Mouse (Mus musculus): ENCODE data around the gene Krt87. TPM values are rescaled to one million over a fixed set of nuclear protein-coding genes. Genes with fewer than 3 reads are reported as not detected.

Gene Krt87
- polyA plus RNA-seq, 1 experiment from 2014 or later = not detected

DNA sequence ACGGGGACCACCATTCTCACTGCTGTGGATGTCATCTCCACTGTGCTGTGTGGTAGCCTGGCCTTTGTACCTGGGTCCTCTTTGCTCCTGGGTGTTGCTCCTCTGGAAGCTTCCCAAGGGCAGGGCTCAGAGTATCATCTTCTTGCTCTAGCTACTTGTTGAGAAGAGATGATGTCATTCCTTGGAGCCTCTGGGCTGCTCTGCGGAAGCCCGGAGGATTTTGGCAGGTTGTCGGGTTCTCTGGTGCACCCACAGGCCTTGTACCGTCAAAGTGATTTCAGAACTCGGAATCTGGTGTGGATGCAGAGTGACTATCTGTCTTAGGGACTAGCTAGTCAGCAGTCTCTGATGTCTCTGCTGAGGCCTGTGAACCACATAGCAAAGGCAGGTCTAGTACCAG, 53.5 kb downstream of the Krt87 start:
- no peak for ATAC-seq
- no peaks in the 10 kb centered on the region for H3K9me3 ChIP-seq (ENCODE audit: low read length)
- no peak overlapping the region for H3K4me2 ChIP-seq (ENCODE audit: low read depth, low read length)
- H3K27me3 ChIP-seq (ENCODE audit: insufficient read depth, low read length) = no peaks in the 10 kb centered on the region
- no peak for DNase-seq
- 0 out of 2 replicates have a peak, but pooled peaks cover 2% of the 10 kb centered on the region for H3K4me1 ChIP-seq (ENCODE audit: insufficient read depth)
- 84% methylated on average over 6 of the region's 6 CpGs for WGBS (ENCODE audit: insufficient replicate concordance)
- H3K9ac ChIP-seq (replicated peaks) = no peak overlapping the region
- no peaks in the 10 kb centered on the region for H3K36me3 ChIP-seq (replicated peaks; ENCODE audit: insufficient read depth, low read length)
- no peak overlapping the region for H3K27ac ChIP-seq (ENCODE audit: low read depth)
- no peak overlapping the region for H3K4me3 ChIP-seq (ENCODE audit: low read depth, low read length)
- TF ChIP-seq CTCF (IDR thresholded peaks at IDR 0.05; ENCODE audit: low read depth) = no peak
- TF ChIP-seq EP300 (IDR thresholded peaks at IDR 0.05; ENCODE audit: low read depth) = no peak

GRCm38 (mm10) chr15:101384610-101385009, 54.0 kb downstream of the Krt87 start:
- Histone ChIP-seq H3K9me3 (ENCODE audit: low read length) (no peaks in the 10 kb centered on the region), H3K36me3 (replicated peaks; ENCODE audit: insufficient read depth, low read length) (no peaks in the 10 kb centered on the region), H3K27ac (ENCODE audit: low read depth) (no peak overlapping the region), H3K4me2 (ENCODE audit: low read depth, low read length) (no peak overlapping the region), H3K9ac (replicated peaks) (no peak overlapping the region), H3K4me3 (ENCODE audit: low read depth, low read length) (no peak overlapping the region), H3K4me1 (ENCODE audit: insufficient read depth) (0 out of 2 replicates have a peak, but pooled peaks cover 2% of the 10 kb centered on the region), H3K27me3 (ENCODE audit: insufficient read depth, low read length) (no peaks in the 10 kb centered on the region)
- WGBS (ENCODE audit: insufficient replicate concordance) = 46% methylated on average over 7 of the region's 7 CpGs
- TF ChIP-seq CTCF (IDR thresholded peaks at IDR 0.05; ENCODE audit: low read depth) = no peak
- no peak for TF ChIP-seq EP300 (IDR thresholded peaks at IDR 0.05; ENCODE audit: low read depth)
- DNase-seq (no peak), ATAC-seq (no peak)

DNA sequence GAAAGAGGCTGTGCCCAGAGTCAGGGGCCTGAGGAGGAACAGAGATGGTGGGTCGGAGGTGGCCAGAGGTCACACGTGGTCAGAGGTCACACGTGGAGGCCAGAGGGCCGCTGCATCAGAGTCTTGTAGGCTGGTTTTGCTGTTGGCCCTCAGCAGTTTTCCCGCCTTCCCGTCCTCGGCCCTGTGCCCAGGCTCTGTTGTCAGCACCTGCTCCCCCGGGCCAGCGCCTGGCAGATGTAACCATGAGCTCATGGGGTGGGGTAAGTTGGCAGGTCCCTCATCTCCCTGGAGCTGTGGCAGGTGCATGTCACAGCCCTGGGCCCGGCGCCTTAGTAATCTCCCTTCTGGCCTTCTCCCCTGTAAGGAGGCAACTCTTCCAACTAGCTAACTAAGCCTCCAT, 55.8 kb downstream of the Krt87 start:
- DNase-seq = no peak
- no peaks in the 10 kb centered on the region for H3K9me3 ChIP-seq (ENCODE audit: low read length)
- no peaks in the 10 kb centered on the region for H3K36me3 ChIP-seq (replicated peaks; ENCODE audit: insufficient read depth, low read length)
- 83% methylated on average over 11 of the region's 11 CpGs for WGBS (ENCODE audit: insufficient replicate concordance)
- 0 out of 2 replicates have a peak, but pooled peaks cover 2% of the 10 kb centered on the region for H3K4me1 ChIP-seq (ENCODE audit: insufficient read depth)
- no peak for TF ChIP-seq EP300 (IDR thresholded peaks at IDR 0.05; ENCODE audit: low read depth)
- no peak for TF ChIP-seq CTCF (IDR thresholded peaks at IDR 0.05; ENCODE audit: low read depth)
- no peak overlapping the region for H3K9ac ChIP-seq (replicated peaks)
- H3K4me3 ChIP-seq (ENCODE audit: low read depth, low read length) = no peak overlapping the region
- no peak for ATAC-seq
- no peaks in the 10 kb centered on the region for H3K27me3 ChIP-seq (ENCODE audit: insufficient read depth, low read length)
- no peak overlapping the region for H3K4me2 ChIP-seq (ENCODE audit: low read depth, low read length)
- no peak overlapping the region for H3K27ac ChIP-seq (ENCODE audit: low read depth)

DNA sequence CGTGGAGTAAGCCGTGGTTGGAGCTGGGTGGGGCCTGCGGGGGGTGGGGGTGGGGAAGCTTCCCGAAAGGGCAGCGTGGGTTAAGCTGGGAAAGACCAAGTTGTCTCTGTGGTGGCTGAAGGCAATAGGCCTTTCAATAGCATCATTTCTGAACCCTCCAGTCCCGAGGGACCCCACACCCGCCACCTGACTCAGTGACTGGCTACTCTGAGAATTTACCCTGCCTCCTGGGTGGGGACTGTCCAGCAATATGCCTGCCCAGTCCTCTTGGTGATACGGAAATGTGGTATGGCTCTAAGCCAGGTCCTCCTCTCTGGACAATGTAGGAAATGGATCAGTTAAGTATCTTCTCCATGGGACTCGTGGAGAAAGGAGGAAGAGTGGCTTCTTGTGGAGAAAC, 56.8 kb downstream of the Krt87 start:
- H3K9ac ChIP-seq (replicated peaks) = no peak overlapping the region

More for the DNA sequence above, 56.8 kb downstream of the Krt87 start:
- Histone ChIP-seq H3K4me3 (ENCODE audit: low read depth, low read length) (no peak overlapping the region), H3K36me3 (replicated peaks; ENCODE audit: insufficient read depth, low read length) (no peaks in the 10 kb centered on the region), H3K27me3 (ENCODE audit: insufficient read depth, low read length) (no peaks in the 10 kb centered on the region), H3K9me3 (ENCODE audit: low read length) (no peaks in the 10 kb centered on the region), H3K4me2 (ENCODE audit: low read depth, low read length) (no peak overlapping the region), H3K4me1 (ENCODE audit: insufficient read depth) (no peaks in the 10 kb centered on the region), H3K27ac (ENCODE audit: low read depth) (no peak overlapping the region)
- ATAC-seq (no peak), DNase-seq (no peak)
- TF ChIP-seq EP300 (IDR thresholded peaks at IDR 0.05; ENCODE audit: low read depth) (no peak), CTCF (IDR thresholded peaks at IDR 0.05; ENCODE audit: low read depth) (no peak)
- WGBS (ENCODE audit: insufficient replicate concordance) = 51% methylated on average over 9 of the region's 9 CpGs

Other genes with a start within 250 kb of the Krt87 start
- 0.35 and 0.54 TPM in 2 replicates for gene Grasp, start 214.6 kb downstream of the Krt87 start, polyA plus RNA-seq (2015; fragmentation: Nextera tagmentation; extraction: Ambion mirVana)
- 0.96 and 1.1 TPM in 2 replicates for gene Nr4a1, start 184.5 kb downstream of the Krt87 start, polyA plus RNA-seq (2015; fragmentation: Nextera tagmentation; extraction: Ambion mirVana)
- gene Atg101, start 154.5 kb downstream of the Krt87 start, polyA plus RNA-seq (2015; fragmentation: Nextera tagmentation; extraction: Ambion mirVana) = 33.8 and 34.4 TPM in 2 replicates
- gene 6030408B16Rik, start 145.6 kb downstream of the Krt87 start, polyA plus RNA-seq (2015; fragmentation: Nextera tagmentation; extraction: Ambion mirVana) = 0.36 and 0.45 TPM in 2 replicates
- gene Krt80, start 68.6 kb downstream of the Krt87 start, polyA plus RNA-seq (2015; fragmentation: Nextera tagmentation; extraction: Ambion mirVana) = 0.31 and 0.38 TPM in 2 replicates
- 2.3 and 2.4 TPM in 2 replicates for gene Krt7, start 27.8 kb downstream of the Krt87 start, polyA plus RNA-seq (2015; fragmentation: Nextera tagmentation; extraction: Ambion mirVana)
- gene Krt88, start 8.9 kb upstream of the Krt87 start, polyA plus RNA-seq (2015; fragmentation: Nextera tagmentation; extraction: Ambion mirVana) = not detected in 2 replicates
- not detected in 2 replicates for gene Krt81, start 24.9 kb upstream of the Krt87 start, polyA plus RNA-seq (2015; fragmentation: Nextera tagmentation; extraction: Ambion mirVana)
- gene Krt86, start 34.7 kb upstream of the Krt87 start, polyA plus RNA-seq (2015; fragmentation: Nextera tagmentation; extraction: Ambion mirVana) = not detected in 2 replicates
- gene Krt83, start 52.7 kb upstream of the Krt87 start, polyA plus RNA-seq (2015; fragmentation: Nextera tagmentation; extraction: Ambion mirVana) = 0.33 and 0.58 TPM in 2 replicates
- not detected in 2 replicates for gene Gm49425, start 78.5 kb upstream of the Krt87 start, polyA plus RNA-seq (2015; fragmentation: Nextera tagmentation; extraction: Ambion mirVana)
- gene Krt84, start 94.0 kb upstream of the Krt87 start, polyA plus RNA-seq (2015; fragmentation: Nextera tagmentation; extraction: Ambion mirVana) = not detected in 2 replicates
- not detected in 2 replicates for gene Krt82, start 111.9 kb upstream of the Krt87 start, polyA plus RNA-seq (2015; fragmentation: Nextera tagmentation; extraction: Ambion mirVana)
- gene Krt90, start 124.1 kb upstream of the Krt87 start, polyA plus RNA-seq (2015; fragmentation: Nextera tagmentation; extraction: Ambion mirVana) = not detected in 2 replicates
- not detected in 2 replicates for gene Krt75, start 135.1 kb upstream of the Krt87 start, polyA plus RNA-seq (2015; fragmentation: Nextera tagmentation; extraction: Ambion mirVana)
- gene Gm5414, start 189.4 kb upstream of the Krt87 start, polyA plus RNA-seq (2015; fragmentation: Nextera tagmentation; extraction: Ambion mirVana) = not detected in 2 replicates
- not detected in 2 replicates for gene Gm5478, start 208.6 kb upstream of the Krt87 start, polyA plus RNA-seq (2015; fragmentation: Nextera tagmentation; extraction: Ambion mirVana)
- not detected in 2 replicates for gene Krt6b, start 241.5 kb upstream of the Krt87 start, polyA plus RNA-seq (2015; fragmentation: Nextera tagmentation; extraction: Ambion mirVana)